Mouse (Mus musculus) heart, adult 2 months (tissue): ENCODE results near the gene Arl13a. TPM values are rescaled to one million over a fixed set of nuclear protein-coding genes. Genes with fewer than 3 reads are reported as not detected.
A peak's percentile ranks its signal among the peaks of the same experiment; 100 is the strongest.

ENCODE experiments used
- DNase-seq, 2 experiments: peaks; one replicate each; pipeline ENCODE4 v3.0.0; 2021
- H3K27ac ChIP-seq: fragments of 200-600 bp; 2 replicates; pipeline ENCODE4 v1.8.1; 2022
- H3K27me3 ChIP-seq: fragments of 200-500 bp; 2 replicates; pipeline ENCODE4 v1.6.1; 2012; ENCODE audit warnings: mild to moderate bottlenecking, low read length, inconsistent platforms, mixed read lengths; ENCODE audit not compliant: control insufficient read depth, insufficient read depth
- H3K36me3 ChIP-seq: fragments of 200-500 bp; 2 replicates; pipeline ENCODE4 v1.6.1; 2012; ENCODE audit warnings: low read length, inconsistent platforms; ENCODE audit not compliant: control insufficient read depth, insufficient read depth
- H3K4me1 ChIP-seq: fragments of 200-500 bp; 2 replicates; pipeline ENCODE4 v1.6.1; 2011; ENCODE audit warnings: low read length; ENCODE audit not compliant: control insufficient read depth, insufficient read depth
- H3K4me3 ChIP-seq: fragments of 200-600 bp; 2 replicates; pipeline ENCODE4 v1.8.1; 2022
- H3K79me2 ChIP-seq: fragments of 200-500 bp; replicated peaks from 2 replicates; pipeline ENCODE4 v1.6.1; 2012; ENCODE audit warnings: mild to moderate bottlenecking, inconsistent platforms, low read length, moderate library complexity, mixed read lengths; ENCODE audit not compliant: control insufficient read depth, insufficient read depth
- H3K9ac ChIP-seq: fragments of 200-500 bp; 2 replicates; pipeline ENCODE4 v1.6.1; 2012; ENCODE audit warnings: low read depth, mild to moderate bottlenecking, control low read depth, inconsistent platforms, low read length, mixed read lengths
- CTCF ChIP-seq: fragments of 200-600 bp; IDR thresholded peaks from 2 replicates; pipeline ENCODE4 v1.8.1; 2022; ENCODE audit warnings: antibody characterized with exemption, mild to moderate bottlenecking, moderate library complexity
- EP300 ChIP-seq: fragments of 200-500 bp; IDR thresholded peaks from 2 replicates; pipeline ENCODE4 v1.6.1; 2011; ENCODE audit warnings: low read depth, low read length, control low read depth; ENCODE audit not compliant: insufficient read depth
- POLR2A ChIP-seq: fragments of 200-500 bp; IDR thresholded peaks from 2 replicates; pipeline ENCODE4 v1.6.1; 2011; ENCODE audit warnings: mild to moderate bottlenecking, low read depth, low read length, control low read depth; ENCODE audit not compliant: insufficient read depth
- WGBS: fragments of 180-500 bp; shearing (Covaris S2); methylation state at CpG from one replicate; pipeline ENCODE4 v1.1.7; 2018; 5-methylcytosine and 5-hydroxymethylcytosine counted together
- intact Hi-C: fragments of 180-260 bp; cut with DNase I; formaldehyde crosslinking; loops from one replicate; pipeline ENCODE4 v1.15.1; 2025
- polyA plus RNA-seq: library from polyadenylated mRNA; depleted of rRNA; stranded (reverse); fragments of >200 nt; gene quantifications from 2 replicates; pipeline ENCODE4 v1.2.3, GENCODE M21; 2012
- total RNA-seq, 2 experiments: library from RNA; stranded (reverse); gene quantifications; 2 replicates each; pipeline ENCODE4 v1.2.3; 2021

The Arl13a gene
- total and polyA plus RNA-seq, 3 experiments: not detected

DNA sequence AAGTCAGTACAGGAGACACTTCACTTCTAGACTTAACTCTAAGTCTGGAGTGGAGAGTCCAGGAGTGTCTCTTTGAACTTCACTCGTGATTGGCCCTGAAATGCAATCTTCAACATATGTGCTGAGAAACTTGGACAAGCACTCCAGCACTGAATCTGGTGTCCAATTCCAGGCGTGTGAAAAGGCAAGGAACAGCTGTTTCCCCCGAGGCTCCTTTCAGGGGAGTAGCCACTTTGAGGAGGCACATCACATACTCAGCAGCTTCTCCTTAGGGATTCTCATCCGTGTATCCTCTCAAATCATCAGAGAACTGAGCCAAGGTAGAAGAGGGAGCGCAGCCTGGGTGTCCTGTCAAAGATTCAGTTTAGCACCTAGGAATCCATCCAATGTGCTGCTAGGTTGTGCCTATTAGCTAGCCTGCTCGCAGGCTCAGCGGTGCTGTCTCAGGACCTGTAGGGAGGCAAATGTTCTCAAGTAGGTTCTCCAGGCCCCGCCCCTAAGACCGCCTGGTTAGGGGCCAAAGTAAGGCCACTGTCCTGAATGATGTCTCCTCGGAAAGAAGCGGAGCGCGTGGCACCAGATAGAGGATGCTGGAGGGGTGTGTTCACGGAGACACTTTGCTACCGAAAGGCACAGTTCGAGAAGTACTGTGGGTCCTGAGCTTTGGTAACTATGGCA is 25.1 kb upstream of the Arl13a start, which contains the start of gene Xkrx:
Xkrx (minus strand) TSS at position 34 of the 678 bp plus-strand sequence.
- H3K9ac ChIP-seq: no peak within 1 kb of the TSS
- intact Hi-C loops: no loop called here
- H3K79me2 ChIP-seq: no peaks in the 10 kb centered on the region
- H3K27me3 ChIP-seq: no peaks in the 10 kb centered on the region
- H3K4me3 ChIP-seq: no peak within 1 kb of the TSS
- no peak for TF ChIP-seq POLR2A
- TF ChIP-seq EP300: no peak
- TF ChIP-seq CTCF: no peak
- no peaks in the 10 kb centered on the region for H3K36me3 ChIP-seq
- no peaks in the 10 kb centered on the region for H3K4me1 ChIP-seq
- DNase-seq: peak; percentile 12 to 20
- WGBS: 40% methylated on average over 16 of the region's 16 CpGs
- H3K27ac ChIP-seq: no peak within 1 kb of the TSS

- no peak overlapping the region for H3K9ac ChIP-seq
- no peak overlapping the region for H3K4me3 ChIP-seq
- no peaks in the 10 kb centered on the region for H3K79me2 ChIP-seq
- WGBS: 30% methylated on average over 11 of the region's 11 CpGs
- H3K4me1 ChIP-seq: no peaks in the 10 kb centered on the region
- no peak for TF ChIP-seq CTCF
- TF ChIP-seq EP300: no peak
- no peak for TF ChIP-seq POLR2A
- intact Hi-C loops: no loop called here
- no peaks in the 10 kb centered on the region for H3K36me3 ChIP-seq
- no peak overlapping the region for H3K27ac ChIP-seq
- DNase-seq: peak in 1 of 2 experiments; percentile 8
- H3K27me3 ChIP-seq: no peaks in the 10 kb centered on the region
These were observed 24.5 kb upstream of the Arl13a start for GRCm38 (mm10) chrX:134162826-134163225.

DNA sequence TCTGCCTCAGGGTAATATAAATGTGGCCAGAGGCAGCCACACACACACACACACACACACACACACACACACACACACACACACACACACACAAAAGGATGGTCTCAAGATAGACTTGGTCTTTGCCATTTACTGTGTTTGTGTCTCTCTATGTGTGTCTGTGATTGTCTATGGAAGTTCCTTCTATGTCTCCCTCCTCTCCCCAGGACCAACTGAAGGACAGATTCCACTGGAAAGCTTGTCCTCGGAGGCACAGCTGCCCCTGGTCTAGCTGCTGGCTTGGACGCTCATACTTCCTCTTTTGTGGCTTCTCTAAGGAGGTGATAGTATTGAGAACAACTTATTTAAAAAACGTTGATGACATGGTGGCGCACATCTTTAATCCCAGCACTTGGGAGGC is 23.8 kb upstream of the Arl13a start:
- Histone ChIP-seq H3K79me2 (no peaks in the 10 kb centered on the region), H3K4me1 (no peaks in the 10 kb centered on the region), H3K27ac (no peak overlapping the region), H3K4me3 (no peak overlapping the region), H3K36me3 (no peaks in the 10 kb centered on the region), H3K27me3 (no peaks in the 10 kb centered on the region), H3K9ac (no peak overlapping the region)
- TF ChIP-seq EP300: no peak
- no peak for TF ChIP-seq POLR2A
- TF ChIP-seq CTCF: no peak
- DNase-seq: peak in 1 of 2 experiments; percentile 2
- intact Hi-C loops: no loop called here
- WGBS: 53% methylated on average over 4 of the region's 4 CpGs

- intact Hi-C loops: no loop called here
- Histone ChIP-seq H3K27ac (no peak overlapping the region), H3K79me2 (no peaks in the 10 kb centered on the region), H3K4me3 (no peak overlapping the region), H3K4me1 (no peaks in the 10 kb centered on the region), H3K36me3 (no peaks in the 10 kb centered on the region), H3K27me3 (no peaks in the 10 kb centered on the region), H3K9ac (no peak overlapping the region)
- WGBS: 88% methylated on average over 1 of the region's 1 CpGs
- no peak for DNase-seq
- TF ChIP-seq CTCF: no peak
- no peak for TF ChIP-seq POLR2A
- no peak for TF ChIP-seq EP300
These were observed 16.7 kb upstream of the Arl13a start for GRCm38 (mm10) chrX:134170584-134170983.

DNA sequence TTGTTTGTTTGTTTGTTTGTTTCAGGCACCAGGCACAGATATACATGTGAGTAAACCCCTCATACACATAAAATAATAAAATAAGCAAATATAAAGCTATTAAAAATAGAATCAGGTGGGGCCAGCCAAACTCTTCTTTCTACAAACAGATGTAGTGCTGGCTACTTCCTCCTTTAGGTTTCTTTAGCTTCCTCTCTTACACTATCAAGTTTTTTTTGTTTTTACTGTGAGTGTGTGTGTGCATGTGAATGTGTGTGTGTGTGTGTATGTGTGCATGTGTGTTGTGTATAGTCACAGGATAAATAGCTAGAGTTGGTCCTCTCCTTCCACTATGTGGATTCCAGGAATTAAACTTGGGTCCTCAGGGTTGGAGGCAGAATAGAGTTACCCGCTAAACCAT is 12.6 kb upstream of the Arl13a start:
- DNase-seq: no peak
- Histone ChIP-seq H3K4me3 (no peak overlapping the region), H3K36me3 (no peaks in the 10 kb centered on the region), H3K4me1 (no peaks in the 10 kb centered on the region), H3K79me2 (no peaks in the 10 kb centered on the region), H3K9ac (no peak overlapping the region), H3K27ac (no peak overlapping the region), H3K27me3 (no peaks in the 10 kb centered on the region)
- WGBS: 84% methylated on average over 1 of the region's 1 CpGs
- intact Hi-C loops: no loop called here
- TF ChIP-seq CTCF: no peak
- TF ChIP-seq POLR2A: no peak

GRCm38 (mm10) chrX:134208491-134208890 is 21.2 kb downstream of the Arl13a start:
- intact Hi-C loops: no loop called here
- TF ChIP-seq EP300 (no peak), POLR2A (no peak), CTCF (no peak)
- Histone ChIP-seq H3K36me3 (no peaks in the 10 kb centered on the region), H3K27ac (no peak overlapping the region), H3K79me2 (no peaks in the 10 kb centered on the region), H3K4me1 (no peaks in the 10 kb centered on the region), H3K9ac (no peak overlapping the region), H3K27me3 (no peaks in the 10 kb centered on the region), H3K4me3 (no peak overlapping the region)
- no peak for DNase-seq
- 75% methylated on average over 2 of the region's 2 CpGs for WGBS
